Mouse (Mus musculus) hindbrain, embryonic 13.5 days (tissue): ENCODE measurements around the gene Epb41l4b. TPM values are rescaled to one million over a fixed set of nuclear protein-coding genes. Genes with fewer than 3 reads are reported as not detected.

Experiments
- ATAC-seq: fragments of 200-750 bp; cut with Nextera tagmentation; 2 replicates; pipeline ENCODE4 v1.8.0; 2017; ENCODE audit warnings: moderate TSS enrichment; ENCODE audit not compliant: low FRiP score
- H3K27ac ChIP-seq: fragments of 300-500 bp; sonication (generic); 2 replicates; pipeline ENCODE4 v1.5.1; 2015; ENCODE audit warnings: inconsistent platforms, mild to moderate bottlenecking, moderate library complexity
- H3K27me3 ChIP-seq: fragments of 300-500 bp; sonication (generic); 2 replicates; pipeline ENCODE4 v1.6.1; 2015; ENCODE audit warnings: mild to moderate bottlenecking, inconsistent platforms
- H3K36me3 ChIP-seq: fragments of 300-500 bp; sonication (generic); 2 replicates; pipeline ENCODE4 v1.6.1; 2015; ENCODE audit warnings: mild to moderate bottlenecking, inconsistent platforms
- H3K4me1 ChIP-seq: fragments of 300-500 bp; sonication (generic); replicated peaks from 2 replicates; pipeline ENCODE4 v1.6.1; 2015; ENCODE audit warnings: inconsistent platforms
- H3K4me2 ChIP-seq: fragments of 300-500 bp; sonication (generic); 2 replicates; pipeline ENCODE4 v1.6.1; 2015; ENCODE audit warnings: inconsistent platforms, mild to moderate bottlenecking, moderate library complexity
- H3K4me3 ChIP-seq: fragments of 300-500 bp; sonication (generic); 2 replicates; pipeline ENCODE4 v1.5.1; 2015; ENCODE audit warnings: mild to moderate bottlenecking, inconsistent platforms
- H3K9ac ChIP-seq: fragments of 300-500 bp; sonication (generic); 2 replicates; pipeline ENCODE4 v1.6.1; 2015; ENCODE audit warnings: mild to moderate bottlenecking, inconsistent platforms
- H3K9me3 ChIP-seq: fragments of 300-500 bp; sonication (generic); 2 replicates; pipeline ENCODE4 v1.6.1; 2016; ENCODE audit warnings: inconsistent platforms
- WGBS: fragments of 180-500 bp; shearing (Covaris S2); methylation state at CpG from one replicate; pipeline ENCODE4 v1.1.7; 2015; 5-methylcytosine and 5-hydroxymethylcytosine counted together
- polyA plus RNA-seq: library from polyadenylated mRNA; unstranded; fragments of >200 nt; fragmentation: Nextera tagmentation; extraction: Ambion mirVana; gene quantifications from 2 replicates; pipeline ENCODE4 v1.2.1, GENCODE M21; 2015

Gene Epb41l4b
- polyA plus RNA-seq = 1.7 and 2.1 TPM in 2 replicates

GRCm38 (mm10) chr4:57143026-57143937, at the start of gene Epb41l4b:
Gene Epb41l4b (minus strand): TSS chr4:57143437.
- Histone ChIP-seq H3K27ac (peak within 1 kb of the TSS; percentile 85), H3K9ac (peak within 1 kb of the TSS; percentile 84), H3K27me3 (peaks cover 58% of the 10 kb centered on the region), H3K4me2 (peak within 1 kb of the TSS; percentile 79), H3K4me1 (peaks cover 35% of the 10 kb centered on the region), H3K4me3 (peak within 1 kb of the TSS; percentile 68), H3K9me3 (no peaks in the 10 kb centered on the region), H3K36me3 (no peaks in the 10 kb centered on the region)
- 1% methylated on average over 93 of the region's 142 CpGs for WGBS
- ATAC-seq = peak; percentile 90

GRCm38 (mm10) chr4:57191543-57192283, 48.5 kb upstream of the Epb41l4b start:
- H3K27ac ChIP-seq = no peak overlapping the region
- H3K27me3 ChIP-seq = no peaks in the 10 kb centered on the region
- H3K4me3 ChIP-seq = no peak overlapping the region
- H3K9ac ChIP-seq = no peak overlapping the region
- no peak for ATAC-seq
- no peaks in the 10 kb centered on the region for H3K9me3 ChIP-seq
- no peak overlapping the region for H3K4me2 ChIP-seq
- WGBS = 78% methylated on average over 9 of the region's 9 CpGs
- H3K4me1 ChIP-seq = no peaks in the 10 kb centered on the region
- peaks cover 4% of the 10 kb centered on the region; the same call in 1 of the 2 replicates for H3K36me3 ChIP-seq

GRCm38 (mm10) chr4:57189881-57190280, 46.6 kb upstream of the Epb41l4b start:
- Histone ChIP-seq H3K27ac (no peak overlapping the region), H3K4me2 (no peak overlapping the region), H3K9ac (no peak overlapping the region), H3K36me3 (no peaks in the 10 kb centered on the region), H3K4me3 (no peak overlapping the region), H3K27me3 (no peaks in the 10 kb centered on the region), H3K9me3 (no peaks in the 10 kb centered on the region), H3K4me1 (0 out of 2 replicates have a peak, but pooled peaks cover 4% of the 10 kb centered on the region)
- 96% methylated on average over 2 of the region's 2 CpGs for WGBS
- ATAC-seq = no peak

GRCm38 (mm10) chr4:57186035-57186434, 42.8 kb upstream of the Epb41l4b start:
- H3K36me3 ChIP-seq = no peaks in the 10 kb centered on the region
- no peak overlapping the region for H3K9ac ChIP-seq
- 15% methylated on average over 6 of the region's 6 CpGs for WGBS
- H3K9me3 ChIP-seq = no peaks in the 10 kb centered on the region
- H3K4me3 ChIP-seq = no peak overlapping the region
- H3K27me3 ChIP-seq = no peaks in the 10 kb centered on the region
- ATAC-seq = no peak
- no peak overlapping the region for H3K27ac ChIP-seq
- no peak overlapping the region for H3K4me2 ChIP-seq
- H3K4me1 ChIP-seq = 0 out of 2 replicates have a peak, but pooled peaks cover 4% of the 10 kb centered on the region

GRCm38 (mm10) chr4:57185462-57185861, 42.2 kb upstream of the Epb41l4b start:
- 0 out of 2 replicates have a peak, but pooled peaks cover 4% of the 10 kb centered on the region for H3K4me1 ChIP-seq
- H3K27me3 ChIP-seq = no peaks in the 10 kb centered on the region
- no peaks in the 10 kb centered on the region for H3K36me3 ChIP-seq
- no peaks in the 10 kb centered on the region for H3K9me3 ChIP-seq
- 85% methylated on average over 8 of the region's 8 CpGs for WGBS
- no peak overlapping the region for H3K4me3 ChIP-seq
- H3K4me2 ChIP-seq = no peak overlapping the region
- H3K27ac ChIP-seq = no peak overlapping the region
- ATAC-seq = no peak
- H3K9ac ChIP-seq = no peak overlapping the region

- no peak overlapping the region for H3K9ac ChIP-seq
- H3K4me3 ChIP-seq = no peak overlapping the region
- H3K4me2 ChIP-seq = no peak overlapping the region
- H3K27me3 ChIP-seq = no peaks in the 10 kb centered on the region
- 75% methylated on average over 4 of the region's 4 CpGs for WGBS
- no peak overlapping the region for H3K27ac ChIP-seq
- no peaks in the 10 kb centered on the region for H3K9me3 ChIP-seq
- no peaks in the 10 kb centered on the region for H3K36me3 ChIP-seq
- 0 out of 2 replicates have a peak, but pooled peaks cover 4% of the 10 kb centered on the region for H3K4me1 ChIP-seq
- no peak for ATAC-seq
Observed at GRCm38 (mm10) chr4:57183493-57183892, 40.3 kb upstream of the Epb41l4b start.

GRCm38 (mm10) chr4:57181538-57181937, 38.3 kb upstream of the Epb41l4b start:
- no peaks in the 10 kb centered on the region for H3K27me3 ChIP-seq
- ATAC-seq = no peak
- H3K4me2 ChIP-seq = no peak overlapping the region
- H3K9me3 ChIP-seq = no peaks in the 10 kb centered on the region
- H3K9ac ChIP-seq = no peak overlapping the region
- no peak overlapping the region for H3K27ac ChIP-seq
- H3K4me3 ChIP-seq = no peak overlapping the region
- WGBS = 67% methylated on average over 1 of the region's 1 CpGs
- H3K36me3 ChIP-seq = no peaks in the 10 kb centered on the region
- 0 out of 2 replicates have a peak, but pooled peaks cover 4% of the 10 kb centered on the region for H3K4me1 ChIP-seq

GRCm38 (mm10) chr4:57178881-57179280, 35.6 kb upstream of the Epb41l4b start:
- Histone ChIP-seq H3K27me3 (no peaks in the 10 kb centered on the region), H3K9me3 (no peaks in the 10 kb centered on the region), H3K4me2 (no peak overlapping the region), H3K36me3 (no peaks in the 10 kb centered on the region), H3K9ac (no peak overlapping the region), H3K4me1 (peaks cover 7% of the 10 kb centered on the region; the same call in 1 of the 2 replicates), H3K4me3 (no peak overlapping the region), H3K27ac (no peak overlapping the region)
- WGBS = 78% methylated on average over 4 of the region's 4 CpGs
- no peak for ATAC-seq

GRCm38 (mm10) chr4:57175329-57175728, 32.1 kb upstream of the Epb41l4b start:
- H3K27me3 ChIP-seq = no peaks in the 10 kb centered on the region
- no peaks in the 10 kb centered on the region for H3K9me3 ChIP-seq
- peaks cover 13% of the 10 kb centered on the region; the same call in 1 of the 2 replicates for H3K4me1 ChIP-seq
- H3K9ac ChIP-seq = no peak overlapping the region
- no peak overlapping the region for H3K4me2 ChIP-seq
- ATAC-seq = no peak
- H3K36me3 ChIP-seq = no peaks in the 10 kb centered on the region
- no peak overlapping the region for H3K4me3 ChIP-seq
- 63% methylated on average over 10 of the region's 10 CpGs for WGBS
- no peak overlapping the region for H3K27ac ChIP-seq

- no peak overlapping the region for H3K9ac ChIP-seq
- H3K36me3 ChIP-seq = no peaks in the 10 kb centered on the region
- WGBS = 61% methylated on average over 8 of the region's 8 CpGs
- H3K27ac ChIP-seq = no peak overlapping the region
- no peak overlapping the region for H3K4me2 ChIP-seq
- no peaks in the 10 kb centered on the region for H3K27me3 ChIP-seq
- no peak overlapping the region for H3K4me3 ChIP-seq
- no peak for ATAC-seq
- no peaks in the 10 kb centered on the region for H3K9me3 ChIP-seq
- peaks cover 13% of the 10 kb centered on the region; the same call in 1 of the 2 replicates for H3K4me1 ChIP-seq
Observed at GRCm38 (mm10) chr4:57172861-57173260, 29.6 kb upstream of the Epb41l4b start.

- no peak for ATAC-seq
- Histone ChIP-seq H3K4me2 (no peak overlapping the region), H3K9ac (no peak overlapping the region), H3K4me3 (no peak overlapping the region), H3K9me3 (no peaks in the 10 kb centered on the region), H3K27me3 (no peaks in the 10 kb centered on the region), H3K4me1 (peaks cover 13% of the 10 kb centered on the region; the same call in 1 of the 2 replicates), H3K27ac (0 out of 2 replicates have a peak overlapping the region, but pooled peaks have one; percentile 9), H3K36me3 (no peaks in the 10 kb centered on the region)
- 60% methylated on average over 5 of the region's 5 CpGs for WGBS
Observed at GRCm38 (mm10) chr4:57171817-57172216, 28.6 kb upstream of the Epb41l4b start.

GRCm38 (mm10) chr4:57168680-57169079, 25.4 kb upstream of the Epb41l4b start:
- no peaks in the 10 kb centered on the region for H3K36me3 ChIP-seq
- H3K27ac ChIP-seq = no peak overlapping the region
- H3K9ac ChIP-seq = no peak overlapping the region
- H3K27me3 ChIP-seq = no peaks in the 10 kb centered on the region
- H3K4me3 ChIP-seq = no peak overlapping the region
- WGBS = 84% methylated on average over 3 of the region's 3 CpGs
- H3K4me2 ChIP-seq = no peak overlapping the region
- H3K4me1 ChIP-seq = 0 out of 2 replicates have a peak, but pooled peaks cover 8% of the 10 kb centered on the region
- H3K9me3 ChIP-seq = no peaks in the 10 kb centered on the region
- no peak for ATAC-seq
